Comparison of ENCODE assay signal across 26 mouse cellular contexts in genomic region chr19:21629030-21629429, GRCm38 (mm10). TPM values are rescaled to one million over a fixed set of nuclear protein-coding genes. Genes with fewer than 3 reads are reported as not detected.
A peak's percentile ranks its signal among the peaks of the same experiment; 100 is the strongest.
DNase-seq lines count a peak whose midpoint lies in the region; ATAC-seq and TF ChIP-seq lines count a peak whose summit lies in the region.
"Had no signal": no experiment of that assay in that cellular context is flagged by ENCODE, and none has a peak within 500 bp of the region (broad histone marks: within the 10 kb centered on the region; RNA-seq: fewer than 3 reads in every experiment).

No protein-coding gene starts in this region.

- intact Hi-C loops in left cerebral cortex, postnatal 14 days (cut with DNase I), result no loop called here

- H3K36me3 ChIP-seq in spleen, adult 2 months (ENCODE audit: control insufficient read depth, insufficient read depth, low read length), result 0 out of 2 replicates have a peak, but pooled peaks cover 2% of the 10 kb centered on the region
- H3K36me3 ChIP-seq: embryonic facial prominence, embryonic 10.5 days; embryonic facial prominence, embryonic 13.5 days; forebrain, embryonic 12.5 days; heart, embryonic 10.5 days; heart, embryonic 13.5 days had no signal

- no peaks in the 10 kb centered on the region for H3K27me3 ChIP-seq in spleen, adult 2 months (ENCODE audit: control insufficient read depth, insufficient read depth, low read length)
- H3K27me3 ChIP-seq: embryonic facial prominence, embryonic 13.5 days; forebrain, embryonic 12.5 days; heart, embryonic 13.5 days; Patski had no signal

- 24% methylated on average over 1 of the region's 1 CpGs for WGBS in spleen, adult 2 months

- no peak for TF ChIP-seq POLR2A in spleen, adult 2 months (IDR thresholded peaks at IDR 0.05; ENCODE audit: low read depth, low read length)

- peak; percentile 41 for ATAC-seq in activated CD4-positive, CD25-positive, alpha-beta regulatory T cell, adult 4 months
- peak; percentile 58; the same call in 1 of the 2 replicates for ATAC-seq in neutrophil, adult 5-6 weeks (ENCODE audit: extremely low read depth, insufficient number of reproducible peaks, low FRiP score, poor library complexity, severe bottlenecking)
- ATAC-seq: forebrain, embryonic 16.5 days; Patski had no signal

- H3K4me3 ChIP-seq in spleen, adult 2 months (ENCODE audit: extremely low read depth, insufficient read depth, insufficient read length), result peak overlapping the region; percentile 54
- H3K4me3 ChIP-seq: embryonic facial prominence, embryonic 10.5 days; embryonic facial prominence, embryonic 13.5 days; erythroblast, embryonic 14.5 days; forebrain, embryonic 12.5 days; heart, adult 2 months; heart, embryonic 10.5 days; heart, embryonic 13.5 days had no signal

- no peak for TF ChIP-seq CTCF in spleen, adult 2 months (IDR thresholded peaks at IDR 0.05; ENCODE audit: extremely low read depth, insufficient read depth, insufficient read length, insufficient replicate concordance)

- H3K4me1 ChIP-seq in spleen, adult 2 months (ENCODE audit: control insufficient read depth, insufficient read depth, insufficient read length), result peaks cover 18% of the 10 kb centered on the region
- H3K4me1 ChIP-seq: embryonic facial prominence, embryonic 13.5 days had no signal

- peak overlapping the region; percentile 91; the same call in 1 of the 2 replicates for H3K27ac ChIP-seq in spleen, adult 2 months (ENCODE audit: insufficient read depth, low read length)
- H3K27ac ChIP-seq: embryonic facial prominence, embryonic 10.5 days; embryonic facial prominence, embryonic 13.5 days; forebrain, embryonic 12.5 days; heart, adult 2 months; heart, embryonic 10.5 days; heart, embryonic 13.5 days; hindbrain, embryonic 14.5 days had no signal

- no peak for DNase-seq in spleen, adult 2 months (ENCODE audit: low read depth in 1 of 2, low spot score in 2 of 2)
- no peak for DNase-seq in spleen, adult 18-20 months
- DNase-seq in left cerebral cortex, postnatal 14 days (ENCODE audit: low spot score in 2 of 2), result no peak
- no peak for DNase-seq in cerebellum, adult 11-12 months
- no peak for DNase-seq in kidney, postnatal 14 days
- DNase-seq: adrenal gland, adult 2 months; adrenal gland, postnatal 14 days; cerebellum, adult 11 months; cerebellum, adult 8-10 months; cerebellum, postnatal 36 days; gastrocnemius, postnatal 10 days; gastrocnemius, postnatal 36 days; heart, adult 2 months; heart, postnatal 14 days; heart, postnatal 4 days had no signal

RNA-seq across cellular contexts. Expression of gene 1110059E24Rik, which starts 23.7 kb away (rescaled TPM):
- polyA plus RNA-seq in spleen, adult 2 months (2012; rRNA removed), result 3.8 and 4.3 TPM in 2 replicates
- 10 to 100 TPM; 47.7 to 65.9 TPM for polyA plus RNA-seq in activated CD4-positive, CD25-positive, alpha-beta regulatory T cell, adult 4 months (2017; shearing (Covaris generic))
- 116 and 172 TPM in 2 replicates for total RNA-seq in neutrophil, adult 5-6 weeks (2017)
- total RNA-seq in left cerebral cortex, postnatal 14 days (2021), result 10 to 100 TPM; 19.8 to 22.6 TPM

RNA-seq across cellular contexts. Expression of gene Abhd17b, which starts 24.0 kb away (rescaled TPM):
- polyA plus RNA-seq in spleen, adult 2 months (2012; rRNA removed), result 12.4 and 18.5 TPM in 2 replicates
- 10 to 100 TPM; 10.4 to 12.0 TPM for polyA plus RNA-seq in activated CD4-positive, CD25-positive, alpha-beta regulatory T cell, adult 4 months (2017; shearing (Covaris generic))
- total RNA-seq in neutrophil, adult 5-6 weeks (2017), result 110 and 128 TPM in 2 replicates
- 10 to 100 TPM; 51.6 to 56.4 TPM for total RNA-seq in left cerebral cortex, postnatal 14 days (2021)
